Mouse (Mus musculus) heart, adult 8-10 months (tissue): Measurements from ENCODE around the gene Hoxd12. TPM values are rescaled to one million over a fixed set of nuclear protein-coding genes. Genes with fewer than 3 reads are reported as not detected.

Experiments
- DNase-seq: peaks from one replicate; pipeline ENCODE4 v3.0.0; 2022; ENCODE audit warnings: low spot score
- total RNA-seq, 4 experiments: library from RNA; stranded (reverse); gene quantifications; 2 replicates each; pipeline ENCODE4 v1.2.4; 2022

Gene Hoxd12
- total RNA-seq, result not detected

DNA sequence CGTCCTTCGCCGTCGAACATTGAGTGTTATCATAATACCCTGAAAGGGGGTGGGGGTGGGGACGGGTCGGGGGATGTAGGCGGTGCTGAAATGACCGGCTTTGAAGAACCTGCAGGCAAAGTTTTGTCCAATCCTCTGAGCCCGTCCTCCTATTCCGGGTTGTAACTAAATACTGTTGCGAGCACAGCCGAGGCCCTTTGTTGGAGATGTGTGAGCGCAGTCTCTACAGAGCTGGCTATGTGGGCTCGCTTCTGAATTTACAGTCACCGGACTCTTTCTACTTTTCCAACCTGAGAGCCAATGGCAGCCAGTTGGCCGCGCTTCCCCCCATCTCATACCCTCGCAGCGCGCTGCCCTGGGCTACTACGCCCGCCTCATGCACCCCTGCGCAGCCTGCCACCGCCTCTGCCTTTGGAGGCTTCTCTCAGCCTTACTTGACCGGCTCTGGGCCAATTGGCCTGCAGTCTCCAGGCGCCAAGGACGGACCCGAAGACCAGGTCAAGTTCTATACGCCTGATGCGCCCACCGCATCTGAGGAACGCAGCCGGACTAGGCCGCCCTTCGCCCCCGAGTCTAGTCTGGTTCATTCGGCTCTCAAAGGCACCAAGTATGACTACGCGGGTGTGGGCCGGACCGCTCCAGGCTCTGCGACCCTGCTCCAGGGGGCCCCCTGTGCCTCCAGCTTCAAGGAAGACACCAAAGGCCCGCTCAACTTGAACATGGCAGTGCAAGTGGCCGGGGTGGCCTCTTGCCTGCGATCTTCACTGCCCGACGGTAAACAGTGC is at the start of gene Hoxd12:
Gene Hoxd12 (plus strand): TSS at position 133 of the 785 bp plus-strand sequence.
- no peak for DNase-seq

DNA sequence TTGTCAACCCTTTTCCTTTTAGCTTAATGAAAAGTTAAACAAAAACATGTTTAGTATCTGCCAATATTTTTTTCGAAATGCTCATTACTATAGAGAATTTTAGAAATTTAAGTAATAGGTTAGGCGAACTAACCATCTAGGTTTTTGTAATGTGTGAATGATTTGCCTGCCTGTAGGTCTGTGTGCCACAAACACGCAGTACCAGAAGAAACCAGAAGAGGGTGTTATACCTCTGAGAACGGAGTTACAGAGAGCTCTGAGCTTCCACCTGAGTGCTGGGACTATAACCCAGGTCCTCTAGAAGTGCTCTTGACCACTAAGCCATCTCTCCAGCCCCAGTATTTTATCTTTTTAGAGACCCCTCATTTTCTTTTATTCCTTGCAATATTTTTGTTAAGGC is 39.4 kb upstream of the Hoxd12 start:
- DNase-seq, result no peak

DNA sequence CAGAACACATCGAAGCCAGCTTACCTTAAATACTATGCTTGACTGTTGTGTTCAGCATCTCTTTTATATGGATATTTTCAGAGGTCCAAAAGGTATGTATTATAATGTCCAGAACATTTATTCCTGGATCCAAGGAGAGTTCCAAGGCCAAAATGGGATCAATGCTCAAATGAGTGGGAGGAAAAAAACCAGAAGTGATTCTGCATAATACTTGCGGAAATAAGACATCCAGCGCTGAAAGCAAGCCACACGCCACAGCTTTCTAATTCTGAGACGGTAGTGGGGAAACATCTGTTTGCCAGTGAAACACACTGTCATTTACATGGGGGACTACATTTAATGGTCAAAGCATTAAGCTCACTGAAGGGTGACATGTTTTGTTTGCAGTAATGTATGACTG is 32.4 kb upstream of the Hoxd12 start:
- DNase-seq, result no peak

DNA sequence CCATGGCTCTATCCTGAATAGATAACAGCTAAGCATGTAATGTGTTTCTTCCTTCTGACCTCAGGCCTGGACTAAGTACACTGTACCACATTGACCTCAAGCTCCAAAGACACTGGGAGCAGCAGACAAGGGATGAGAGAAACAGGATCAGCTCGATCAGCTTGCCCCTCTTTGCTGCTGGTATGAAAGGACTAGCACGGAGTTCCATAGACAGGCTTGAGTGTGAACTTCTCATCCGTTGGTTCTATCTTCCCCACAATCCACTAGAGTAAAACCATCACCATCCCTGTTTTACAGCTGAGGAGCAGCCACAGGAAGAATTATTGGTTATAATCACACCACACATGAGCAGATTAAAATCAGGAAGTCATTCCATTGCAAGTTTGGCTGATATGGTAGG is 29.2 kb upstream of the Hoxd12 start:
- DNase-seq, result no peak

DNA sequence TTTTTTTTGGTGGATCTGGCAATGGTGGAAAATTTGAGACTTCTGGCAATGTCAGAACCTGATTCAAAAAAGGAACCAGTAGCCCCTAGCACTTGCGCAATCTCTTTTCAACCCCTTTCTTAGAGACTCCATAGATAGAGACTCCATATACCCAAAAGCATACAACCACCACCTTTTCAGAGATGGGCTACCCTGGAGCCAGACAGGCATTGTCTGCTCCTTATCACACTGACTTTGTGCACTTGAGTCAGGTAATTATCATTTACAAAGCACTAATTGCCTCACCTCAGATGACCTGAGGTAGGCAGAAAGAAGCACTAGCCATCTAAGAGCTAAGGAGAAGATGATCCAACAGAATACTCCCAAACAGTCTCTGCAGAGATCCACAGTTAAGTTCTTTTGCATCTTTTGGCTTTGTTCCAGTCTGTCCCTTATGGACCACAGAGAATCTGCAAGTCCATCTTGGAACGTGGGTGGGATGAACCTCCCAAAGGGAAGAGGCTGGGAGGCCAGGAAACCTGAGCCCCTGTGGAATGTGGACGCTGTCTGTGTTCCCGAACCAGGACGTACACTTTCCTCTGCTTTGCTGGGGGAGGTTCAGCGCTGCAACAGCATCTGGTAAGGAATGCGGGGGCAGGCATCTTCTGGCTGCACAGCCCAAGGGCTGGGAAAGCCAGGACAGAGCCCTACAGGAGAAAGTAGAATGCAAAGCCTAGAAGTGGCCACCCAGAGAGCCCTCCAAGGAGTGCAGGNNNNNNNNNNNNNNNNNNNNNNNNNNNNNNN is 27.5 kb upstream of the Hoxd12 start:
- DNase-seq, result no peak

DNA sequence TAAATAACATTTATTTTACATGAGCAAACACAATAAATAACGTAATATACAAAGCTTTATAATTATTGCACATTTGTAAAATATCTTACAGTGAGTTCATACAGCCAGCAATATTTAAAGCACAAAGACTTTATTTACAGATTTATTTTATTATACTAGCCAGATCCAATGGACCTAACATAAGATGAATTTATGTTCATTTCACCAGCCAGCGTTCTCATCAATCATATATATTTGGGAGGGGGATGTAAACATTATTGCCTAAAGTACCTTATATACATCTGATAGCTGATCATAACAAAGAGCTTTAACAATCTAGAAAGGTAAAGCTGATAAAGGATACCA is 21.8 kb upstream of the Hoxd12 start:
- DNase-seq, result no peak

DNA sequence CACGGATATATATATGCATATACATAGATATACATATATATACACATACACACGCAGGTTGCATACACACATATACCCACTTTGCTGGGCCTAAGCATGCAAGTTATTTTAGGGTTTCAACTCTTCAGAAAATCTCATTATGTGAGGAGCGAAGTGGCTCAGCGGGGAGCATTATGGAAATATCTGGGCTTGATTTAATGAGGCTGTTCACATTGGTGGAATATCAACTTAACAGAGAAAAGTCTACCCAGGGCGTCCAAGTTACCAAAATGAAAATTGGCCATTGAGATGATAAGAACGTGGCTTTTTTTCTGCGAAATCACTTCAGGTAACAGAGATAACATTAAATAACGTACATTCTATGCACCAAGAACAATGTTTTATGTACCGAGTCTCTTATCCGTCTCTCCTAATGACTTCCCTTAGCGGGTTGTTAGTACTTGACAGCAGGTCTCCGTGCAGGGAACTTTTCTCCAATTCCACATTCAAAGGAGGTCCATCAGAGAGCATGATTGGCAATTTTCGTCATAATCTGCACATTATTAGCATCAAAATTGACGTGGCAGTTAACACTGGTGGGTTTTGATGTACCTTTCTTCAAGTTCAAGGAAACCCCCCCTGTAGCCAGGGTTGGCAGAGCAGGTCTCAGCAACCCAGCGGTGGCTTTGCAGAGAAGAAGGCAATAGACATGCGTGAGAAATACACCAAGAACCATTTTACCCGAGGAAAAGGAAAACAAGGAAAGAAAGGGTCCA is 20.9 kb upstream of the Hoxd12 start:
- no peak for DNase-seq

DNA sequence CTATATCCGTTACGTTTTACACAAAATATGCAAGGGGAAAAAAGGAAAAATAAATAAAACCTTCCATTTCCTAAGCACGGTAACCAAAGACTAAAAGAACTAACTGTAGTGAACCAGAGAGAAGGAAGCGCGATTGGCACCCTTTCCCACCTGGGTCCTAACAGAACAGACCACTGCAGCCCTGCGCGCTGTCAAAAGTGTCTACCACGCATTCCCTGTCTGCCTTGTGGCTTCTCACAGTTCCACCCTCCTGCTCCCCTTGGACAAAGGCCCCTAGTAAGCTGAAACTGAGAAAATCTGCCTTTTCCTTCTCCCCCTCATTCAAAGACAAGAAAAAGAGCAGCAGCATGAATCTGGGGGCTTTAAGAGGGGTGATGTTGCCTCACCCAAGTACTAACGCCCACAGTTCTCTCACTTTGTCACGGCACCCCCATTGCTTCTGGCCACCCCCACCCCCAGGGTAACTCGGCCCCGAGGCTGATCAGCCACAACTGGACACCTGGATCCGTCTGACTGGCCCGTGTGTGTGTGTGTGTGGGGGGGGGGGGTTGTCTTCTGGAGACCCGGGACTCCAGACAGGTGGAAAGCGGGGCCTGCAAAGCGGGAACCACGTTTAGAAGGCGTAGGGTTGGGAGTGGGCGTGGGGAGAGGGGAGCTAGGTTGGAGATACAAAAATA is 19.9 kb upstream of the Hoxd12 start:
- no peak for DNase-seq

DNA sequence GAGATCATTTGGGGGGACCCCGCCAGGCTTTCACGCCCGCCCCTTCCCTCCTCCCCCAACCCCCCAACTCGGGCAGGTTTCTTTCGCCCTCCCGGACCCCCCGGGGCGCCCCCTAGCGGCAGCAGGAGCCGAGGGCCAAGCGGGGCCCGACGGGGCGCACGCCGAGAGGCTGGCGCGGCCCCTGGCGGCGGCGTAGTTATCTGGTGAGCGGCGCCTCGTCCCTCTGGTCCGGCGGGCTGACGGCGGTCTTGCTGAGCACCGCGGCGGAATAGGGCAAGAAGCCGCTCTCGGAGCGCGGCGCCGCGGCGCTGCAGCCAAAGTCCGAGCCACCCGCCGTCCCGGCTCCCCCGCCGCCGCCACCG is 19.4 kb upstream of the Hoxd12 start:
- no peak for DNase-seq

DNA sequence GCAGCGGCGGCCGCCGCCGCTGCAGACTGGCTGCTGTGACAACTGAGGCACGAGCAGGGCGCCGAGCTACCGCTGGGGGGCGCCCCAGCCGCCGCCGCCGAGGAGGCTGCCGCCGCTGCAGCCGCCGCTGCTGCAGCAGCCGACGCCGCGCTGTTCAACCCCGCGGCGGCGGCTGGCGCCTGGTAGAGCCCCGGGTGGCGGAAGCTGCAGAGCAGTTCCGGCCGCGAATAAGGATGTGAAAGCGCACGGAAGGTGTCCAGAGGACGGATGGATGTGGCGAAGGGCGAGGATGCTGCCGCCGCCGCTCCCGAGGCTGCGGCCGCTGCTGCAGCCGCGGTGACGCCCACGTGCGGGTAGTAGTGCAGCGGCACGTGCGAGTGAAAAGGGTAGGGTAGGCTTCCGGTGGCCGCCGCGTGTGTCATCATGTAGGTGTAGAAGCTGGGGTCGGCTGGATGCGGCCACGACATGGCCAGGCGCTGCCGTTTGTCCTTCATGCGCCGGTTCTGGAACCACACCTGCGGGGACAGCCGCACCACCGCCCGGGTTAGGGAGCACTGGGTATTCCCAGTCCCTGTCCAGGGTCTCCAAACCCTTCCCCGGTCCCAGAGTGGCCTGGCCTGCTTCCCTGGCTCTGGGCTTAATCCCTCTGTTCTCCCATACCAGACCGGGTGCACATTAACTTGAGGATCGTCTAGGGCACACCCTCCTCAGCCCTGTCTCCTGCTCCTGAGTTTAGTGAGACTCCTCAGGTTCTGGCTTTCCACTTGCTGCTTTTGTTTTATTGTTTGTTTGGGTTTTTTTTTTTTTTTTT is 18.8 kb upstream of the Hoxd12 start:
- no peak for DNase-seq

DNA sequence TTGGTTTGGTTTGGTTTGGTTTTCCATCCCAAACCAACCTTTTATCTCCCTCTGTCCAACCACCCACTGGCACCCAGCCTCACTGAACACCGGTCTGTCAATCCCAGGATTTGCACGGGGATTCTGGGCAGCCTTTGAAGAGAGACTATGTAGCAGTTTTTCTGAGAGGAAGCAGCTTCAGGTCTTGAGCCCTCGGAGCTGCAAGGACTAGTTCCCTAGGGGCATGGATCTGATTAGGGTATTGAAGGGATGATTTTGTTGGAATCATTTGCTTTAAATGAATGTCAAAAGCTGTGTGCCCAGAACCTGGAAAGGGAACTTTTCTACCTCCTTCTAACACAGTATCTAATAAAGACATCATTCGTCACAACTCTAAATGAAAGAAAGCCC is 18.2 kb upstream of the Hoxd12 start:
- DNase-seq, result no peak

DNA sequence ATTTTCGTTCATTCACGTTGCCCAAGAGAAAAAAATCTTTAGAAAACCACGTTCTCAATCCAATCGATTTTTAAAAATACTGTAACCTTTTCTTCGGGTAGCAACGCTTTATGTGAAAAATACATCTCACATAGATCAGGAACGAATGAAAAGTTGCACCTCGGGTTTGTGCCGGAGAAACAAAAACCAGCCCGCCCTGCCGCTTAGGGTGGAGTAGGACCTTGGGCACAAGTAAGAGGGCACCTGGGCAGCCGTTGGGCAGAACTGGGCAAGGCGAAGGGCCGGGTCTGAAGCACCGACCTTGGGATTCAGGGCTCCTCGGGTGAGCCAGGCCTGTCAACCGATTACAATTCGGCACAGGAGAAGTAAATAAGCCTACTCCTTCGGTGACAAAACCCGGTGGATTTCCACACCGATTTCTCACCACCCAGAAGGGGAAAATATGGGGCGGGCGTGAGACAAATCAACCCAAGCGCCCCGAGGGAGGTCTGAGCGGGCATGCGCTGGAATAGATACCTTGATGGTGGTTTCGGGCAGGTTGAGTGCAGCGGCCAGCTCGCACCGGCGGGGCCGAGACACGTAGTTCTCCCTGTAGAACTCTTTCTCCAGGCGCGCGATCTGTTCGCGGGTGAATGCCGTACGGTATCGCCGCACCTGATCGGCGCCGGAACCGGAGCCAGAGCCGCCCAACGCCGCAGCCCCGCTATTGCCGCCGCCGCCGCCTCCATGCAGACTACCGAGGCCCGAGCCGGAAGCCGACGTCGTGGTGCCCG is 17.4 kb upstream of the Hoxd12 start:
- DNase-seq, result no peak

DNA sequence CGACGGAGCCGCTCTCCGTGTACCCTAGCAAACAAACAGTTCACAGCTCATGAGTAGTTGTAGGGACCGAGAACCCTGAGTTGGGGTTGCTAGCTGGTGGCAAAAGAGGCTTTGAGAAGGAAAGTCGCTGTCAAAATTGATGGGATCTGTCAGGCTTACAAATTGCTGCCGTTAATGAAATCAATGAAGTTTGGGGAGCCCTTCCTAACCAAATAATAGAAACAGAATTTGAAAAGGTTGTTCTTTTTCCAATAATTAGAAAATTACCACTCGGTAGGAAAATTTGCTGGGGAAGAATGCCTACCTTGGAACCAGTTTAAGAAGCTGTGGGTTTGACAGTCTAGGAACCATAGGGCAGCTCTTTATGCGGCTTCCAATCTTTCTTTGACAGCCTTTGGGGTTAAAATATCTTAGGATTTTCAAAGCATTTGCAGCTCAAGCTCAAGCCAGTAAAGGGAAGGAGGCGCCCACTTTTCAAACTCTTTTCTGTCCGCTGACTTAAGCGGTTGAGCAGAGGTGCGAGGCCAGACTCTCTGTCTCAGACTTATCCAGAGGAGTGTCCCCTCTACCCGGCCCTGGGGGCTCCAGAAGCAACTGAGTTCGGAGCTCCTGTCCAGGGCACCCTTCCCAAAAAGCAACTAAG is 16.7 kb upstream of the Hoxd12 start:
- no peak for DNase-seq

DNA sequence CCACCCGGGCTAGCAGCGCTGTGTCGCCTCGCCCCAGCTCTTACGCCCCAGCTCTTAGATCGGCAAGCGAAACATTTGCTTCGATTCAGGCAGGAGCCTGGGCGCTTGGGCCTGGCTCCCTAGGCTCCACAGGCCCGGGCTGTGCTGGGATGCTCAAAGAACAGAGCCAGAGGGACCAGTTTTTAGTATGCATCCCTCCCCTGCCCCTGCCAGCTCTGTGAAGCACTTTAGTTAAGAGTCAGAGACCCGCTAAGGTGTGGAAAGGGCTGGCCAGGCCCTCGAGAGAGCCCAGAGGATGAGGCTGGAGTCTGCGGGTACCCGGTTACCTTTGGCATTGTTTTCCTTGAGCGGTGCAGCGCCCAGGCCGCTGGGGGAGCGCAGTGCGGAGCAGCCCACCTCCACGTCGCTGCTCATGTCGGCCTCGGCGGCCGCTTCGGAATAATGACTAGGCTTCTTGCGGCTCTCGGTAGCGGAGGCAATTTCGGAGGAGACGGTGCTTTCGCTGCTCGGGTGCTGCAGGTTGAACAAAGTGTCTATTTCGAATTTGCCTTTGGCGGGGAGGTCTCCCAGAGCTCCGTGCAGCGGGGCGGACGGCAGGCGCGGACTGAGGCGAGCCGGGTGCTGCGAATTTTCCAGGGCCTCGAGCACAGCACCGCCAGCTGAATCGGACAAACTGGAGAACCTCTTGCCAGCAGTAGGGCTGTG is 16.0 kb upstream of the Hoxd12 start:
- DNase-seq, result no peak

DNA sequence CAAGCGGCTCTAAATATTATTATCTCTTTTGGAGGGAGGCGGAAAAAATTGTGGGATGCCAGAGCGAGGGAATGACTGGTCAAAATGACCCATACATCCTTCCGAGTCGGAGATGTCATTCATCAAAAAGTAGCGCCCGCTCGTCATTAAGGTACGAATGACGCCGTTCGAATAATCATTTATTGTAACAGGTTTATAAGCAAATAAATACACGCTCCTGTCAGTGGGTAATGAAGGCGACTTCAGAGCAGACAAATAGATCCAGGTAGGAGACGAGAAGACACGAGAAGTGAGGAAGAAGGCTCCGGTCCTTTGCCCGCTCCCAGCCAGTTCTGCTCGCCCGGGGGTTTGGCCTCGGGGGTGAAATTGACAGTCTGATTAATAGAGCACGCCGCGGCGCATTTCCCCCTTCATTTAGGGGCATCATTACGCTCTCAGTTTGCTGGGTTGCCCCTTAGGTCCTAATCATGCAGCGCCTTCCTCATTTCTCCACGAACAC is 15.3 kb upstream of the Hoxd12 start, which contains the start of gene Evx2:
Gene Evx2 (minus strand): TSS at position 51 of the 499 bp plus-strand sequence.
- DNase-seq, result no peak

DNA sequence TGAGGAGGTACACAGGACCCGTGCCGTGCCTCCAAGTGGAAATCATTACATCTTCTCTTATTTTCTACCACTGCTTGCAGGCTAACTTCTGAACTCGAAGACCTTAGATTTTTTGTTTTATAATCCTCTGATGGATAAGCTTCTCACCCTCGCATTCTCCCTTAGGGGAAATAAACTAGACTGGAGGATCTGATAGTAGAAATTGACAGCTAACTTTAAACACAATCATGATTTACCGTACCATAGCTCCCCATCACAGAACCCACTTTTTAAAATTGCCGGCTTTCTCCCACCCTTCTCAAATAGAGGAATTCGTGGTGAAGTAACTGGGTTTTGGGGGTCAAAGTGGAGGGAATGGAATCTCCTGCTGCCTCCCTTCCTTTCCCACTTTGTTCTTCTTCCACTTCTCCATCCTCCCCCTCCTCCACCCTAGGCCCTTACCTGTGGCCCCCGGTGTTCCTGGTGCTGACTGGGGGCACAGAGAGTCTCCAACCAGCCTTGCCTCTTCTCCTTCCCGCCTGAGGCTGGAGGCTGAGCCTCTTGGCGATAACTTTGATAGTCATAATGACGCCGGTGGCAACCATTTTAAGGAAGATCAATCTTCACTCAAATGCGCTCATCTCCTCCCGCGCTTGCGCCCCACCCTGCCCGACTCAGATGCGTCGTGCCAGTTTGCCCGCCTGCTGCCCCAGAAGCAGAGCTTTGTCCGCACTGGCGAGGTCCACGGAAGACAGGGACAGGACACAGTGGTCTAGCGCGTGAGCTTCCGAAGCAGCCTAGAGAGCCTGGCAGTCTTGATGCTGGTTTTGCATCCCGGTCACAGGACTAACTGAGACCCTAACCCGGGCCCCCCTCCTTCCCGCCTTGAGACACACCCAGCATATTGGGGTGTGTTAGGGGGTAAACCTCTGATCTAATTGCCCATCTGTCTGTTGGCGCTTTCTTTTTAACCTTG is 14.1 kb upstream of the Hoxd12 start:
- no peak for DNase-seq

DNA sequence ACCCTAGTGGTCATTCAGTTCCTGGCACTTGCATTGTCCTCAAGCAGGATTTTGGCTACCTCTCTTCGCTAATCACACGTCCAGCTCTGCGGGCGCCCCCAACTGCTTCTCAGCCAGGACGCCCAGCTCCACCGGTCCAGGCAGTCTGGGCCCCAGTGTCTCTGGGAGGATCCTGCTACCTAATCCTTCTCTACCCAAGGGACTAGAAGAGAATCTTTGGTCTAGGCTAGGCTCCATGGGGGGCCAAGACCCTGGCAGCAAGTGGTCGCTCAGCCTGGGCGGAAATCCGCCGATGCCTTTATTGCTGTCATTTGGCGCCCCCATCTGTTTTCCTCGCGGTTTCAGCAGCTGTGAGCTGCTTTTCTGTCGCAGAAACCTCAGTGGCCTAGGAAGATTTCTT is 13.1 kb upstream of the Hoxd12 start:
- DNase-seq, result no peak
